8 mouse cellular contexts compared by ENCODE assay signal in the genomic region with DNA sequence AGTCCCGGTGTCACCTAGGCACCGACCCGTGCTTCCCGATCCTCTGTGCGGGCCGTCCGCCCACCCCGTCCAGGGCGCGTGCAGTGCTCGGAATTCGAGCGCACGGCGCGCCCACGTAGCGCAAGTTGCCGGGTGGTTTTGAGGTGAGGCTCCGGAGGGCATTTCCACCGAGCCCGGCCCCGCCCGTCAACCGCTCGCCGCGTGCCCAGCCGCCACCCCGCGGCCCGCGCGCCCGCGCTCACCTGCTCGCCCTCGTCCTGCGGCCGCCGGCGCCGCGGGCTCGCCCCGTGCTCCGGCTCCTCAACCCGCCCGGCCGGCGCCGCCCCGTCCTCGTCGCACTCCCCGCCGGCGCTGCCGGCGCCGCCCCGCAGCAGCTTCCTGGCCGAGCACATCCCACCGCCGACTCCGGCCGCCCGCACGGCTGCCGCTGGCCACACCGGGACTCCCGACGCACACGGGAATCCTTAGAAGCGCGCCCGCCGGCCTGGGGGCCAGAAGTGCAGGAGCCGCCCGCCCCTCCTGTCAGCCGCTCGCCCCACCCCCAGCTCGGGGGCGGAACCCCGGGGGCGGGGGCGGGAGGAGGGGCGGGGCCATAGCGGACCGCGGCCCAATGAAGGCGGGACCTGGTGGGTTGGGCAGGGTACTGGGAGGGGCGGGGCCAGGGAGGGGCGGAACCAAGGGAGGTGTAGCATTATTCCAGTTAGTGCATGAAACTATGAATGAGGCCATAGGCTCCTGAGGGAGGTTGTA. TPM values are rescaled to one million over a fixed set of nuclear protein-coding genes. Genes with fewer than 3 reads are reported as not detected.
A peak's percentile ranks its signal among the peaks of the same experiment; 100 is the strongest.
DNase-seq lines count a peak whose midpoint lies in the region; ATAC-seq and TF ChIP-seq lines count a peak whose summit lies in the region.

A gene (minus strand): TSS at position 533 of the 750 bp plus-strand sequence.

- H3K27ac ChIP-seq in bone marrow macrophage, adult 2 months (ENCODE audit: insufficient read depth, low read depth, low read length), result peak within 1 kb of the TSS; percentile 58
- H3K27ac ChIP-seq in embryonic facial prominence, embryonic 15.5 days (replicated peaks), result peak within 1 kb of the TSS; percentile 78
- peak within 1 kb of the TSS; percentile 89 for H3K27ac ChIP-seq in heart, embryonic 10.5 days
- H3K27ac ChIP-seq in kidney, embryonic 15.5 days, result peak within 1 kb of the TSS; percentile 77
- peak within 1 kb of the TSS; percentile 62 for H3K27ac ChIP-seq in liver, adult 2 months (replicated peaks; ENCODE audit: insufficient read depth, low read depth, low read length)

- TF ChIP-seq POLR2A in bone marrow macrophage, adult 2 months (IDR thresholded peaks at IDR 0.05; ENCODE audit: borderline replicate concordance, low read depth, low read length), result no peak
- TF ChIP-seq POLR2A in liver, adult 2 months (IDR thresholded peaks at IDR 0.05; ENCODE audit: extremely low read depth, insufficient read depth, low read length), result 0 out of 2 replicates have a peak, but pooled peaks have one; percentile 37

- peak within 1 kb of the TSS; percentile 100 for H3K4me3 ChIP-seq in bone marrow macrophage, adult 2 months (ENCODE audit: insufficient read depth, low read length)
- peak within 1 kb of the TSS; percentile 84 for H3K4me3 ChIP-seq in embryonic facial prominence, embryonic 15.5 days (replicated peaks)
- H3K4me3 ChIP-seq in heart, embryonic 10.5 days, result peak within 1 kb of the TSS; percentile 78
- H3K4me3 ChIP-seq in kidney, embryonic 15.5 days (replicated peaks), result peak within 1 kb of the TSS; percentile 87
- H3K4me3 ChIP-seq in liver, adult 2 months (ENCODE audit: insufficient read depth, low read depth, low read length), result peak within 1 kb of the TSS; percentile 74

- peak within 1 kb of the TSS; percentile 54 for H3K9ac ChIP-seq in embryonic facial prominence, embryonic 15.5 days
- H3K9ac ChIP-seq in kidney, embryonic 15.5 days, result peak within 1 kb of the TSS; percentile 67
- peak within 1 kb of the TSS; percentile 80 for H3K9ac ChIP-seq in liver, adult 2 months (ENCODE audit: low read depth, low read length)

- no peaks in the 10 kb centered on the region for H3K36me3 ChIP-seq in embryonic facial prominence, embryonic 15.5 days
- H3K36me3 ChIP-seq in heart, embryonic 10.5 days, result no peaks in the 10 kb centered on the region
- no peaks in the 10 kb centered on the region for H3K36me3 ChIP-seq in kidney, embryonic 15.5 days
- no peaks in the 10 kb centered on the region for H3K36me3 ChIP-seq in liver, adult 2 months (ENCODE audit: control insufficient read depth, insufficient read depth, low read length)

- peaks cover 23% of the 10 kb centered on the region for H3K4me1 ChIP-seq in bone marrow macrophage, adult 2 months (ENCODE audit: control insufficient read depth, insufficient read depth, low read length)
- no peaks in the 10 kb centered on the region for H3K4me1 ChIP-seq in embryonic facial prominence, embryonic 15.5 days
- peaks cover 8% of the 10 kb centered on the region; the same call in 1 of the 2 replicates for H3K4me1 ChIP-seq in heart, embryonic 10.5 days
- 0 out of 2 replicates have a peak, but pooled peaks cover 5% of the 10 kb centered on the region for H3K4me1 ChIP-seq in kidney, embryonic 15.5 days
- H3K4me1 ChIP-seq in liver, adult 2 months (ENCODE audit: control insufficient read depth, insufficient read depth, low read length), result peaks cover 7% of the 10 kb centered on the region; the same call in 1 of the 2 replicates

- no peaks in the 10 kb centered on the region for H3K9me3 ChIP-seq in embryonic facial prominence, embryonic 15.5 days (replicated peaks)
- no peaks in the 10 kb centered on the region for H3K9me3 ChIP-seq in heart, embryonic 10.5 days
- no peaks in the 10 kb centered on the region for H3K9me3 ChIP-seq in kidney, embryonic 15.5 days (replicated peaks)

- H3K79me2 ChIP-seq in liver, adult 2 months (ENCODE audit: control insufficient read depth, insufficient read depth, low read length), result no peaks in the 10 kb centered on the region; the same call in 1 of the 2 replicates

- peak; percentile 93 to 94 for DNase-seq in B cell, adult 2 months
- peak; percentile 95 for DNase-seq in heart, embryonic 10.5 days (ENCODE audit: low spot score)
- DNase-seq in liver, adult 2 months (ENCODE audit: extremely low read depth, low read depth, low spot score), result peak; percentile 63
- peak; percentile 87 to 88 for DNase-seq in spleen, postnatal 36 days (ENCODE audit: low spot score in 2 of 2)

- peak within 1 kb of the TSS; percentile 81 for H3K4me2 ChIP-seq in embryonic facial prominence, embryonic 15.5 days (replicated peaks)
- peak within 1 kb of the TSS; percentile 91 for H3K4me2 ChIP-seq in kidney, embryonic 15.5 days

- ATAC-seq in embryonic facial prominence, embryonic 15.5 days (ENCODE audit: insufficient number of reproducible peaks, low FRiP score, low TSS enrichment, low read depth), result peak; percentile 95
- peak; percentile 96 for ATAC-seq in kidney, embryonic 15.5 days (replicated peaks; ENCODE audit: low FRiP score)
- ATAC-seq in monocyte, adult 5-6 weeks (replicated peaks; ENCODE audit: insufficient number of reproducible peaks, low FRiP score, low TSS enrichment, poor library complexity, severe bottlenecking), result peak; percentile 84

- WGBS in embryonic facial prominence, embryonic 15.5 days, result under 1% methylated on average over 84 of the region's 94 CpGs
- 1% methylated on average over 90 of the region's 94 CpGs for WGBS in heart, embryonic 10.5 days
- under 1% methylated on average over 80 of the region's 94 CpGs for WGBS in kidney, embryonic 15.5 days
- WGBS in liver, adult 2 months, result 1% methylated on average over 92 of the region's 94 CpGs

- no peak for TF ChIP-seq CTCF in bone marrow macrophage, adult 2 months (IDR thresholded peaks at IDR 0.05; ENCODE audit: low read depth, low read length)
- no peak for TF ChIP-seq CTCF in liver, adult 2 months (IDR thresholded peaks at IDR 0.05; ENCODE audit: low read depth, low read length)

- H3K27me3 ChIP-seq in embryonic facial prominence, embryonic 15.5 days, result 0 out of 2 replicates have a peak, but pooled peaks cover 3% of the 10 kb centered on the region
- peaks cover 11% of the 10 kb centered on the region; the same call in 1 of the 2 replicates for H3K27me3 ChIP-seq in heart, embryonic 10.5 days (ENCODE audit: insufficient read depth, poor library complexity, severe bottlenecking)
- peaks cover 25% of the 10 kb centered on the region for H3K27me3 ChIP-seq in kidney, embryonic 15.5 days
- H3K27me3 ChIP-seq in liver, adult 2 months (ENCODE audit: control insufficient read depth, insufficient read depth, low read length), result no peaks in the 10 kb centered on the region

RNA-seq across cellular contexts. Expression of the gene that starts here (rescaled TPM):
- 23.7 and 25.2 TPM in 2 replicates for polyA plus RNA-seq in bone marrow macrophage, adult 2 months (2012; ENCODE audit: insufficient read depth, insufficient read length, missing spikeins)
- polyA plus RNA-seq in embryonic facial prominence, embryonic 15.5 days (2015; fragmentation: Nextera tagmentation; extraction: Ambion mirVana), result 10.7 and 11.9 TPM in 2 replicates
- 7.5 and 7.7 TPM in 2 replicates for polyA plus RNA-seq in heart, embryonic 10.5 days (2016; fragmentation: Nextera tagmentation; extraction: Ambion mirVana)
- 6.4 and 6.6 TPM in 2 replicates for polyA plus RNA-seq in kidney, embryonic 15.5 days (2015; fragmentation: Nextera tagmentation; extraction: Ambion mirVana)
- 3.2 and 3.3 TPM in 2 replicates for total RNA-seq in liver, adult 2 months (2014; rRNA removed)
- 1.1 and 1.2 TPM in 2 replicates for polyA plus RNA-seq in liver, adult 2 months (2012; rRNA removed)
- 7.6 to 19.3 TPM (median 16.4 TPM) in 3 replicates for total RNA-seq in monocyte, adult 5-6 weeks (2017)

Comparison
In these comparisons a context has a peak if more than half of its experiments do, and no peak if none do; other contexts are left out.
1. Peak in every context shown above with its lines: DNase-seq, ATAC-seq, H3K4me3 ChIP-seq and H3K27ac ChIP-seq.